Mouse (Mus musculus): ENCODE measurements around the gene Usp17la. TPM values are rescaled to one million over a fixed set of nuclear protein-coding genes. Genes with fewer than 3 reads are reported as not detected.
"Not testable (repeated sequence)": the region's sequence is repeated elsewhere in the genome, so short reads cannot be mapped to it uniquely, and the experiment has no call there.

The Usp17la gene
- total RNA-seq (2014; rRNA removed), result not detected in 2 replicates
- polyA plus RNA-seq (2015; fragmentation: Nextera tagmentation; extraction: Ambion mirVana), result not detected in 2 replicates

- H3K9ac ChIP-seq (replicated peaks; ENCODE audit: low read length); DNase-seq (ENCODE audit: low spot score); H3K36me3 ChIP-seq (ENCODE audit: insufficient read depth, low read length); H3K9me3 ChIP-seq (ENCODE audit: low read length); H3K4me3 ChIP-seq (ENCODE audit: low read length); H3K4me2 ChIP-seq (ENCODE audit: low read depth, low read length); H3K4me1 ChIP-seq (ENCODE audit: insufficient read depth, low read length); H3K27ac ChIP-seq; H3K27me3 ChIP-seq (ENCODE audit: insufficient read depth, low read length); ATAC-seq: not testable (repeated sequence)
- 84% methylated on average over 2 of the region's 2 CpGs for WGBS
These were observed at the start of gene Usp17la for GRCm38 (mm10) chr7:104856709-104857108. TSS of gene Usp17la (plus strand) at chr7:104857009.

- not testable (repeated sequence) for H3K27me3 ChIP-seq (ENCODE audit: insufficient read depth, low read length); DNase-seq (ENCODE audit: low spot score); H3K4me1 ChIP-seq (ENCODE audit: insufficient read depth, low read length); ATAC-seq; H3K4me2 ChIP-seq (ENCODE audit: low read depth, low read length); H3K4me3 ChIP-seq (ENCODE audit: low read length); H3K9ac ChIP-seq (replicated peaks; ENCODE audit: low read length); H3K36me3 ChIP-seq (ENCODE audit: insufficient read depth, low read length); H3K9me3 ChIP-seq (ENCODE audit: low read length); H3K27ac ChIP-seq
- 86% methylated on average over 8 of the region's 8 CpGs for WGBS
These were observed 46.5 kb upstream of the Usp17la start for GRCm38 (mm10) chr7:104810335-104810734.

GRCm38 (mm10) chr7:104842503-104842902 is 14.3 kb upstream of the Usp17la start, which contains the start of gene Usp17lb:
TSS of gene Usp17lb (minus strand) at chr7:104842603.
- no peak for TF ChIP-seq CTCF (IDR thresholded peaks at IDR 0.05; ENCODE audit: low read depth)
- Histone ChIP-seq H3K4me3 (ENCODE audit: low read length) (no peak within 1 kb of the TSS), H3K36me3 (ENCODE audit: insufficient read depth, low read length) (no peaks in the 10 kb centered on the region), H3K4me1 (ENCODE audit: insufficient read depth, low read length) (no peaks in the 10 kb centered on the region), H3K27me3 (ENCODE audit: insufficient read depth, low read length) (no peaks in the 10 kb centered on the region), H3K27ac (no peak within 1 kb of the TSS), H3K4me2 (ENCODE audit: low read depth, low read length) (no peak within 1 kb of the TSS), H3K9ac (replicated peaks; ENCODE audit: low read length) (no peak within 1 kb of the TSS), H3K9me3 (ENCODE audit: low read length) (no peaks in the 10 kb centered on the region)
- ATAC-seq (no peak), DNase-seq (ENCODE audit: low spot score) (no peak)
- 64% methylated on average over 1 of the region's 1 CpGs for WGBS

GRCm38 (mm10) chr7:104843731-104844287 is 13.0 kb upstream of the Usp17la start:
- Histone ChIP-seq H3K4me3 (ENCODE audit: low read length) (no peak overlapping the region), H3K36me3 (ENCODE audit: insufficient read depth, low read length) (no peaks in the 10 kb centered on the region), H3K4me1 (ENCODE audit: insufficient read depth, low read length) (no peaks in the 10 kb centered on the region), H3K27me3 (ENCODE audit: insufficient read depth, low read length) (no peaks in the 10 kb centered on the region), H3K9me3 (ENCODE audit: low read length) (no peaks in the 10 kb centered on the region), H3K27ac (no peak overlapping the region), H3K4me2 (ENCODE audit: low read depth, low read length) (no peak overlapping the region), H3K9ac (replicated peaks; ENCODE audit: low read length) (no peak overlapping the region)
- WGBS, result 89% methylated on average over 1 of the region's 1 CpGs
- TF ChIP-seq CTCF (IDR thresholded peaks at IDR 0.05; ENCODE audit: low read depth), result no peak
- DNase-seq (ENCODE audit: low spot score) (no peak), ATAC-seq (no peak)

GRCm38 (mm10) chr7:104851546-104851945 is 5.3 kb upstream of the Usp17la start:
- H3K27ac ChIP-seq; H3K9me3 ChIP-seq (ENCODE audit: low read length); H3K4me2 ChIP-seq (ENCODE audit: low read depth, low read length); H3K27me3 ChIP-seq (ENCODE audit: insufficient read depth, low read length); H3K4me1 ChIP-seq (ENCODE audit: insufficient read depth, low read length); DNase-seq (ENCODE audit: low spot score); H3K9ac ChIP-seq (replicated peaks; ENCODE audit: low read length); ATAC-seq; H3K4me3 ChIP-seq (ENCODE audit: low read length); H3K36me3 ChIP-seq (ENCODE audit: insufficient read depth, low read length): not testable (repeated sequence)
- 80% methylated on average over 2 of the region's 2 CpGs for WGBS

- H3K27me3 ChIP-seq (ENCODE audit: insufficient read depth, low read length), result no peaks in the 10 kb centered on the region
- H3K9me3 ChIP-seq (ENCODE audit: low read length), result no peaks in the 10 kb centered on the region
- ATAC-seq (no peak), DNase-seq (ENCODE audit: low spot score) (no peak)
- TF ChIP-seq CTCF (IDR thresholded peaks at IDR 0.05; ENCODE audit: low read depth), result no peak
- H3K4me3 ChIP-seq (ENCODE audit: low read length), result no peak overlapping the region
- no peaks in the 10 kb centered on the region for H3K36me3 ChIP-seq (ENCODE audit: insufficient read depth, low read length)
- no peak overlapping the region for H3K27ac ChIP-seq
- WGBS, result 81% methylated on average over 3 of the region's 3 CpGs
- H3K4me1 ChIP-seq (ENCODE audit: insufficient read depth, low read length), result no peaks in the 10 kb centered on the region
- no peak overlapping the region for H3K4me2 ChIP-seq (ENCODE audit: low read depth, low read length)
- no peak overlapping the region for H3K9ac ChIP-seq (replicated peaks; ENCODE audit: low read length)
These were observed 1.5 kb upstream of the Usp17la start for GRCm38 (mm10) chr7:104855248-104855750.

GRCm38 (mm10) chr7:104857683-104858082 is 874 bp downstream of the Usp17la start:
- Histone ChIP-seq H3K4me3 (ENCODE audit: low read length) (no peak overlapping the region), H3K4me2 (ENCODE audit: low read depth, low read length) (no peak overlapping the region), H3K4me1 (ENCODE audit: insufficient read depth, low read length) (no peaks in the 10 kb centered on the region), H3K9me3 (ENCODE audit: low read length) (no peaks in the 10 kb centered on the region), H3K27me3 (ENCODE audit: insufficient read depth, low read length) (no peaks in the 10 kb centered on the region), H3K9ac (replicated peaks; ENCODE audit: low read length) (no peak overlapping the region), H3K27ac (no peak overlapping the region), H3K36me3 (ENCODE audit: insufficient read depth, low read length) (no peaks in the 10 kb centered on the region)
- 75% methylated on average over 1 of the region's 1 CpGs for WGBS
- TF ChIP-seq CTCF (IDR thresholded peaks at IDR 0.05; ENCODE audit: low read depth), result no peak
- ATAC-seq, result no peak
- no peak for DNase-seq (ENCODE audit: low spot score)
